Mouse (Mus musculus) brain, embryonic 14.5 days (tissue): ENCODE data around the gene Gtf2a1. TPM values are rescaled to one million over a fixed set of nuclear protein-coding genes. Genes with fewer than 3 reads are reported as not detected.
A peak's percentile ranks its signal among the peaks of the same experiment; 100 is the strongest.

Experiments
- DNase-seq: peaks from one replicate; pipeline ENCODE4 v3.0.0-alpha.2; 2011; ENCODE audit warnings: low read depth
- CTCF ChIP-seq: fragments of 200-500 bp; IDR thresholded peaks from 2 replicates; pipeline ENCODE4 v1.5.1; 2012; ENCODE audit warnings: inconsistent platforms, mild to moderate bottlenecking, moderate library complexity, borderline replicate concordance; ENCODE audit not compliant: insufficient read depth, insufficient read length; ENCODE audit errors: extremely low read depth
- POLR2A ChIP-seq: fragments of 200-500 bp; IDR thresholded peaks from 2 replicates; pipeline ENCODE4 v1.6.1; 2012; ENCODE audit warnings: mild to moderate bottlenecking, inconsistent platforms, borderline replicate concordance; ENCODE audit not compliant: poor library complexity, insufficient read depth, insufficient read length, severe bottlenecking; ENCODE audit errors: extremely low read depth
- polyA plus RNA-seq: library from polyadenylated mRNA; depleted of rRNA; stranded (reverse); fragments of >200 nt; gene quantifications from 2 replicates; pipeline ENCODE4 v1.2.3, GENCODE M21; 2012; rRNA removed

Gtf2a1 gene
- 27.1 and 35.5 TPM in 2 replicates for polyA plus RNA-seq

- peak; percentile 98 for DNase-seq
- TF ChIP-seq POLR2A (peak; percentile 100), CTCF (no peak)
Measured at GRCm38 (mm10) chr12:91589847-91590690, at the start of gene Gtf2a1. Gene Gtf2a1 (minus strand): TSS chr12:91590487.

- TF ChIP-seq CTCF (no peak), POLR2A (no peak)
- DNase-seq: peak; percentile 58
Measured at GRCm38 (mm10) chr12:91638351-91638750, 48.1 kb upstream of the Gtf2a1 start.

- no peak for TF ChIP-seq POLR2A
- no peak for TF ChIP-seq CTCF
- no peak for DNase-seq
Measured at GRCm38 (mm10) chr12:91637136-91637909, 47.0 kb upstream of the Gtf2a1 start.

- TF ChIP-seq CTCF: no peak
- TF ChIP-seq POLR2A: no peak
- DNase-seq: no peak
Measured at GRCm38 (mm10) chr12:91626482-91626881, 36.2 kb upstream of the Gtf2a1 start.

GRCm38 (mm10) chr12:91625013-91625412 is 34.7 kb upstream of the Gtf2a1 start:
- TF ChIP-seq POLR2A (no peak), CTCF (peak; percentile 50; the same call in 1 of the 2 replicates)
- DNase-seq: no peak

GRCm38 (mm10) chr12:91609425-91609824 is 19.1 kb upstream of the Gtf2a1 start:
- DNase-seq: peak; percentile 61
- TF ChIP-seq POLR2A: no peak
- TF ChIP-seq CTCF: no peak

GRCm38 (mm10) chr12:91607678-91608077 is 17.4 kb upstream of the Gtf2a1 start:
- TF ChIP-seq CTCF: no peak
- TF ChIP-seq POLR2A: no peak
- peak; percentile 39 for DNase-seq

- no peak for TF ChIP-seq POLR2A
- no peak for TF ChIP-seq CTCF
- no peak for DNase-seq
Measured at GRCm38 (mm10) chr12:91606651-91607050, 16.4 kb upstream of the Gtf2a1 start.

- DNase-seq: no peak
- TF ChIP-seq POLR2A: no peak
- no peak for TF ChIP-seq CTCF
Measured at GRCm38 (mm10) chr12:91604600-91604999, 14.3 kb upstream of the Gtf2a1 start.

- no peak for TF ChIP-seq POLR2A
- TF ChIP-seq CTCF: no peak
- DNase-seq: no peak
Measured at GRCm38 (mm10) chr12:91592128-91592527, 1.8 kb upstream of the Gtf2a1 start.

- TF ChIP-seq CTCF (no peak), POLR2A (no peak)
- DNase-seq: peak; percentile 20
Measured at GRCm38 (mm10) chr12:91591191-91591590, 904 bp upstream of the Gtf2a1 start.
